ENCODE assay signal across 8 mouse cellular contexts in the genomic region with DNA sequence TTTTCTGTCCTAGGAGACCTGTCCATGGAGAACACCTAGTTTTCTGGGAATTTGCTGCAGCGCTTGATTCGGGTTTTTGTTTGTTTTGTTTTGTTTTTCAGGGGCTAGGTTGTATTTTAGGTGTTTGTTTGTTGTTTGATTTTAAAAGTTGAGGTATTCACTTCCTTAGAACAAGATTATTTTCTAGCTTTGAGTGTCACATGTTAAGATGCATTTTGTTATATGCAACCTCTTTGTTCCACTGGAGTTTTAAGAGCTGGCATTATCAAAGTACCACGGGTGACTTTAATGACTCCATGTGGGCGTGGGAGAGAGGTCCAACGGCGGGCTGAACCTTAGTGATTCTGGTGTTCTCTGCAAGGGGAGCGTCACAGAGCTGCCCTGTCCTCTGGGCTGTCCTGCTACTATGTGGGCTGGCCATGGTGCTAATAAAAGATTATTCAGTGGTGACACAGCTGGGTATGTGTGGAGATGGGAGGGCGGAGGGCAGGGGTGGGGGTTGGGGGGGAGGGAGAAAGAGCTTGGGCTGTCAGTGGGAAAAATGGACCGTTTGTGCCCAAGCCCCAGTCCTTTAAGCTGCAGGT. TPM values are rescaled to one million over a fixed set of nuclear protein-coding genes. Genes with fewer than 3 reads are reported as not detected.
A peak's percentile ranks its signal among the peaks of the same experiment; 100 is the strongest.
DNase-seq lines count a peak whose midpoint lies in the region; ATAC-seq and TF ChIP-seq lines count a peak whose summit lies in the region.

No protein-coding gene starts in this region.

- H3K4me1 ChIP-seq in kidney, postnatal 0 days (replicated peaks; ENCODE audit: insufficient read depth, low read length), result no peaks in the 10 kb centered on the region
- H3K4me1 ChIP-seq in limb, embryonic 10.5 days, result peaks cover 12% of the 10 kb centered on the region
- H3K4me1 ChIP-seq in neural tube, embryonic 13.5 days (replicated peaks), result peaks cover 22% of the 10 kb centered on the region

- intact Hi-C loops in gastrocnemius, postnatal 14 days (cut with DNase I; ENCODE audit: low total_unique reads), result loop anchor here (10.0 kb wide), 1 partner anchor 82 kb away; no protein-coding TSS in a partner anchor

- peak overlapping the region; percentile 48 for H3K4me3 ChIP-seq in kidney, postnatal 0 days (replicated peaks; ENCODE audit: low read depth, low read length)
- peak overlapping the region; percentile 63 for H3K4me3 ChIP-seq in limb, embryonic 10.5 days
- peak overlapping the region; percentile 48 for H3K4me3 ChIP-seq in neural tube, embryonic 13.5 days

- no peaks in the 10 kb centered on the region for H3K9me3 ChIP-seq in kidney, postnatal 0 days (replicated peaks; ENCODE audit: low read length)
- no peaks in the 10 kb centered on the region for H3K9me3 ChIP-seq in limb, embryonic 10.5 days (replicated peaks)
- no peaks in the 10 kb centered on the region for H3K9me3 ChIP-seq in neural tube, embryonic 13.5 days

- TF ChIP-seq CTCF in kidney, postnatal 0 days (IDR thresholded peaks at IDR 0.05; ENCODE audit: low read depth), result no peak

- no peaks in the 10 kb centered on the region for H3K27me3 ChIP-seq in kidney, postnatal 0 days (ENCODE audit: insufficient read depth, low read length)
- H3K27me3 ChIP-seq in limb, embryonic 10.5 days (ENCODE audit: low read depth, poor library complexity, severe bottlenecking), result peaks cover 35% of the 10 kb centered on the region
- H3K27me3 ChIP-seq in neural tube, embryonic 13.5 days, result peaks cover 19% of the 10 kb centered on the region; the same call in 1 of the 2 replicates

- H3K27ac ChIP-seq in kidney, postnatal 0 days, result peak overlapping the region; percentile 73; the same call in 1 of the 2 replicates
- H3K27ac ChIP-seq in limb, embryonic 10.5 days, result no peak overlapping the region
- 0 out of 2 replicates have a peak overlapping the region, but pooled peaks have one; percentile 2 for H3K27ac ChIP-seq in neural tube, embryonic 13.5 days (replicated peaks)

- peak overlapping the region; percentile 82 for H3K4me2 ChIP-seq in kidney, postnatal 0 days (ENCODE audit: low read length)
- H3K4me2 ChIP-seq in neural tube, embryonic 13.5 days, result peak overlapping the region; percentile 71

- no peaks in the 10 kb centered on the region for H3K36me3 ChIP-seq in kidney, postnatal 0 days (ENCODE audit: insufficient read depth, low read length)
- no peaks in the 10 kb centered on the region for H3K36me3 ChIP-seq in limb, embryonic 10.5 days
- no peaks in the 10 kb centered on the region for H3K36me3 ChIP-seq in neural tube, embryonic 13.5 days

- WGBS in kidney, postnatal 0 days, result 9% methylated on average over 9 of the region's 9 CpGs
- WGBS in limb, embryonic 10.5 days, result 20% methylated on average over 9 of the region's 9 CpGs
- 8% methylated on average over 9 of the region's 9 CpGs for WGBS in neural tube, embryonic 13.5 days

- ATAC-seq in kidney, postnatal 0 days (replicated peaks; ENCODE audit: low FRiP score, low read depth), result peak; percentile 73
- ATAC-seq in neural tube, embryonic 13.5 days (ENCODE audit: low read depth), result peak; percentile 25; the same call in 1 of the 2 replicates

- H3K9ac ChIP-seq in kidney, postnatal 0 days (ENCODE audit: low read depth, low read length), result peak overlapping the region; percentile 55; the same call in 1 of the 2 replicates
- peak overlapping the region; percentile 70; the same call in 1 of the 2 replicates for H3K9ac ChIP-seq in neural tube, embryonic 13.5 days

- peak; percentile 25 for DNase-seq in kidney, postnatal 0 days (ENCODE audit: low spot score)
- no peak for DNase-seq in kidney, adult 9 months
- DNase-seq in embryo, embryonic 10.5 days (ENCODE audit: low spot score), result peak; percentile 23
- peak; percentile 36 for DNase-seq in gastrocnemius, postnatal 14 days
- no peak for DNase-seq in limb, embryonic 10.5 days (ENCODE audit: low spot score)
- DNase-seq in spleen, adult 18-20 months, result no peak
- no peak for DNase-seq in cerebellum, adult 11-12 months

RNA-seq across cellular contexts. Expression of a gene that starts 1.0 kb away (rescaled TPM):
- 5.6 and 6.3 TPM in 2 replicates for polyA plus RNA-seq in kidney, postnatal 0 days (2015; fragmentation: Nextera tagmentation; extraction: Ambion mirVana)
- total RNA-seq in gastrocnemius, postnatal 14 days (2021), result 10 to 100 TPM; 42.0 to 47.9 TPM
- polyA plus RNA-seq in limb, embryonic 10.5 days (2016; fragmentation: Nextera tagmentation; extraction: Ambion mirVana), result 0.90 and 0.95 TPM in 2 replicates
- 9.4 and 10.5 TPM in 2 replicates for polyA plus RNA-seq in neural tube, embryonic 13.5 days (2015; fragmentation: Nextera tagmentation; extraction: Ambion mirVana)

Comparison
In these comparisons a context has a peak if more than half of its experiments do, and no peak if none do; other contexts are left out.
1. DNase-seq: peak in kidney, postnatal 0 days (single experiment), embryo, embryonic 10.5 days (single experiment) and gastrocnemius, postnatal 14 days (single experiment); none in kidney, adult 9 months (single experiment), limb, embryonic 10.5 days (single experiment), spleen, adult 18-20 months (0 of 2) and cerebellum, adult 11-12 months (single experiment).
2. Peak in every context shown above with its lines, with median percentiles within 50 percentile points of each other: H3K4me3 ChIP-seq.